Mouse (Mus musculus) A20 (cell line): ENCODE measurements around the gene Usp43.

Experiments used
- DNase-seq: peaks from one replicate; pipeline ENCODE4 v3.0.0-alpha.2; 2011; ENCODE audit warnings: low read depth, low spot score

Gene Usp43

DNA sequence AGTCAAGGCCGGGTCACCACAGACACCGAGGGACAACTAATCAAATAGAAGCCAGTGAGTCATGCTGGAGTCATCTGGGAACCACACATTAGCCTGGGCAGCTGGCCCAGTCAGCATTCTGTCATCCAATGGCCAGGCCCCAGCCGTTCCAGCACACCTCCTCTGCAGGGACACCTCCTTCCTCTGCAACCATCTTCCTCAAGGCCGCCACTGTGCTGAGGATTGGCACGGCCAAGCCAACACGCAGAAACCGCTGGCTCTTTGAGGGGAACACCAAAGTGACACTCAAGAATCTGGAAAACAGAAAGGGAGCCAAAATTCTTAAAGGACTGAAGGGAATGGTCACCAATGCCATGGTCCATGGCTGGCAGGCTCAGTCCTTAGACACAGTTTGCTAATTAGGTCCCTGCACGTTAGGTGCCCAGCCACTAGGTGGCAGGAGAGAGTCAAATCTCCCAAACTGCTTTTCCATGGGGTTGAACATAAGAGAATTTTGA lies 24.8 kb downstream of the Usp43 start:
- peak; percentile 40 for DNase-seq

DNA sequence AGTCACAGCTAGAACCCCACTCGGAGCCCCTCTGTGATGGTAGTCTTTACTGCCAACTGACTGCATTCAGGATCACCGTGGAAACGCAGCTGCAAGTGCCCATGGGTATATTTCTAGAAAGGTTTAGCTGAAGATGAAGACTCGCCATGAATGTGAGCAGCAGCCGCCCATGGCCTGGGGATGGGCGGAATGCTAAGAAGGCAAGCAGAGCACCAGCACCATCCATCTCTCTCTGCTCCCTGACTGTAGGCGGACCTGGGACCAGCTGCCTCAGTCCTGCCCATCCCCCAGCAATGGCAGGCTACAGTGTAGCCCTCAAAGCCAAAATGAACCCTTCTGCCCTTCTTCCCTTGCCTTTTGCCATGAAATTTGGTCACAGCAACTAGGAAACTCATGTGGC lies 26.3 kb downstream of the Usp43 start:
- no peak for DNase-seq

DNA sequence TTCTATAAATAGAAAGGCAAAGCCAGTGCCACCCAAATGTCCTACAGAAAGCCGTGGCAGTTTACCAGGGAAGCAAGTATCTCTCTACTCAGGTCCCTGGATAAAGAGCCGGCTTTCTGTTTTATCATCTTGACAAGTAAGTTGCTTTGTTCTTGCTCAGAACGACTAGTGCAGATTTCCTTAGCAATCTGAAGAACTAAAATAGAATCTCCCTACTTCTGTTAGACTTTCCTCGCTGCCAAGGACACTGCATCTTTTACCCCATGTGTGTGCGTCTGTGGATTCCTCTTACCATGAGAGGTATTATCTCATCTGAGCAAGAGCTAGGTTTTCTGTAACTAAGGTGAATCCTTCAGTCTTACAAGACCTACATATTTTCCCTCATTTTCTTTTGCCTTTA lies 33.4 kb downstream of the Usp43 start:
- no peak for DNase-seq

GRCm38 (mm10) chr11:67885921-67886320 lies 36.0 kb downstream of the Usp43 start:
- DNase-seq = no peak

- no peak for DNase-seq
Measured at GRCm38 (mm10) chr11:67865521-67866197, 56.3 kb downstream of the Usp43 start.

DNA sequence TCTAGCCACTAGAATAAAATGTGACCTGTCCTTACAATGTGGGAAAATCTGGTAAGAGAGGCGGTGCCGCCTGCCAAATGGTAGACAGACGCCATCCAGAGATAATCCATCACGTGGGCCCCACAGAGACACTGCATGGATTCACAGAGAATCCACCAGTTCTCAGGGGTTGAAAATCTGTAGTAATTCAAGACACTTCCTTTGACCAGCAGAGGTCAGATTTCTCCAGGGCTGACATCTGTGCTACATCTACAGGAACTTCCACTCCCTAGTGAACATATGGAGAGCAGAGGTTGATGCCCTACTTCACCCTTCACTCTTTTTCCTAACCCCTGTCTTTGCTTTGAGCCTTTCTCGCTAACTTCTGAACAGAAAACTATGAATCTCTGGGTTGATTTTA lies 56.9 kb downstream of the Usp43 start:
- peak; percentile 16 for DNase-seq

DNA sequence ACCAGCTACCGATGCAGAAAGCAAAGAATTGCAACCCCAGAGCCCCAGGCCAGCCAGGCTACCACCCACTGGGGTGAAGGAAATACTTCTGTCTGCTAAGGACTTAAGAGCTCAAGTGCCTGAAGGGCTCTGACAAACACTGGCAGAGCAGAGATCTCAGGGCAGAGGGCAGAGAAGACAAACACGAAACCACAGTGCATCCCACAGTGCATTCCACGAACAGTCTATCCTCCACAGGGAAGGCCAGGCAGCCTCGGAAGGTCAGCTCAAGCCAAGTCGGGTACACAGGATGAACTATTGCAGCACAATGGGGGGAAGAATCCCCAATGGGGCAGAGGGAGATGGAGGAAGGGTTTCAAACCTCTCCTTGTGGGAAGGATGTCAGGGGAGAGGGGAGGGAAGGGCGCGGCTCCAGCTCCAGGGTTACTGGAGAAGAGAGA lies 60.5 kb downstream of the Usp43 start:
- DNase-seq = no peak

GRCm38 (mm10) chr11:67860743-67861398 lies 61.1 kb downstream of the Usp43 start:
- no peak for DNase-seq

- no peak for DNase-seq
Measured at GRCm38 (mm10) chr11:67858518-67858917, 63.4 kb downstream of the Usp43 start.

- DNase-seq = peak; percentile 47
Measured at GRCm38 (mm10) chr11:67855035-67855434, 66.9 kb downstream of the Usp43 start.

- DNase-seq = no peak
Measured at GRCm38 (mm10) chr11:67853996-67854395, 68.0 kb downstream of the Usp43 start.

GRCm38 (mm10) chr11:67851770-67852169 lies 70.2 kb downstream of the Usp43 start:
- DNase-seq = no peak

DNA sequence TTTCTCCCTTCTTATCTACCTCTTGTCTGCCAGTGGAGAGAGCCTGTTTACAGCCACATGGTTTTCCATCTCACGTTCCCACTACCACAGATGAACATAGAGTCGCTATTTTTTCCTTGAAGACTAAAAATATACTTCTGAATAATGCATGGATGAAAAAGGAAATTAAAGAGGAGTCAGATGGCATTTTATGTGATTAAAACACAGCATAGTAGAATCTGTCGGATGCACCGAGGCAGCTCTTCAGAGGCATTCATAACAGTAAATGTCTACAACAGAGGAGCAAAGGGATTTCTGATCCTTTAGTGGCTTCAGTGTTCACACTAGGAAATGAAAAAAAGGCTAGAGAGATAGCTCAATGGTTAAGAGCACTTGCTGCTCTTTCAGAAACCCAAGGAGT lies 76.8 kb downstream of the Usp43 start:
- no peak for DNase-seq

DNA sequence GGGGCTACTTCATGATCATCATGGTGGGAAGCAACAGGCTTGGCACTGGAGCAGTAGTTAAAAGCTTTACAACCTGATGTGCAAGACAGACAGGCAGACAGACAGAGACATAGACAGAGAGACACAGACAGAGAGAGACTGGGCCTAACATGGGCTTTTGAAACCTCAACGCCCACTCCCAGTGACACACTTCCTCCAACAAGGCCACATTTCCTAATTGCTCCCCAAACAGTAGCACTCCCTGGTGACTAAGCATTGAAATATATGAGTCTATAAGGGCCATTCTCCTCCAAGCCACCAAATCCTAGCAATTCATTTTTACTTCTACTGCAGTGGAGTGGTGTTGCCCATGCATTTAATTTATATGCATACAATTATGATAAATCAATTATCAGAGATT lies 82.1 kb downstream of the Usp43 start:
- DNase-seq = no peak

DNA sequence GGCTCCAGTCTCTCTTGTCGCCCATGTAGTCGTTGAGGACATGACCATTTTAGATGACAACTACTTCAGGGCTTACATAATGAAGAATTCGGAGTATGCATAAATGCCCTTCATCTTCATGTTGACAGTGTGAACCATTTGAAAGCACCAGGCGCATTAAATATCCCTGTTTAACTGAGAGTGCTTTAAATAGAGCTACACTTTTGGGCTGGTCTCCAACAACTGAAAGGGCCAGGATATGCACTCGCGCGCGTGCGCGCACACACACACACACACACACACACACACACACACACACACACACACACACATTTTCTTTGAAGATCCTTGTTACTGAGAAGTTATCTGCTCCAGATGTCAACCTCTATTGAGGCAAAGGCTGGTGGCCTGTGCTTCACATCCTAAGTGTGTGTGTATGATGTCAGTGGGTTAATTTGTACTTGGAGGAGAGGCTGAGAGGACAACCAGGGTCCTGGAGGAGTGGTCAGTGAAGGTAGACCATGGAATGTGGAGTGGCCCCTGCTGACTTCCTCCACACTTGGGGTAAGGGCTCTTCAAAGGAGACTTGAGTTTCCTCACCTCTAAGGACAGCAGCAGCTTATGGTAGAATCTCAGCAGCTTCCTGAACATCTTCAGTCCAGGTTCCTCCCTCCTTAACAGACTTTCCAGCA lies 86.4 kb downstream of the Usp43 start:
- DNase-seq = no peak

DNA sequence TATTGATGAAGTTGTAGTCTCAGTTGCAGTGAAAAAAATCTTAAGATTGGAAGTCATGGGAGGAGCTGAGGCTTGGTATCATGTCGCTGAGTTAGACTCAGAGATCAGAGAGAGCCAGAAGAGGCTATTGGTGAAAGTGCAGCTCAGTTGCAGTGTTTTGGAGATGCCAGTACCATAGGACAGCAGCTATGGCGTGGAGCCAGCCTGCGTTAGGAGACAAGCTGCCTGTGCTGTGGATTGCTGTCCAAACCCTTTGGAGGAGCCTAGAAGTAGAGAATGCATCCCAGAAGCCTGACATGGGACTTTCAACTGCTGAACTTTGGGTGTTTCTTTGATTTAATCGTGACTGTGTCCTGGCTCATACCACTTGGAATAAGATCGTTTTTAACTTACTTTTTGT lies 90.1 kb downstream of the Usp43 start:
- no peak for DNase-seq

DNA sequence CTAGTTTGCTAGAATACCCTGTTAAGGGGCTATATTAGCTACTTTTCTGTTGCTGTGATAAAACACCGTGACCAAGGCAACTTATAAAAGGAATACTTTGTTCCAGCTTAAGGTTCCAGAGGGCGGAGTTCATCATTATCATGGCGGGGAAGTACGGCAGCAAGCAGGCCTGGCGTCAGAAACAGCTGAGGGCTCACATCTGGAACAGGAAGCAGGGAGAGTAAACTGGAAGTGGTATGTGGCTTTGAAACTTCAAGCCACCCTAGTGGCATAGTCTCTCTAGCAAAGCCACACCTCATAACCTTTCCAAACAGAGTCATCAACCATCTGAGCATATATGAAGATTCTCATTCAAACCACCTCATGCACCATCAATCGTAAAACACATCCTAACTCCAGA lies 92.4 kb downstream of the Usp43 start:
- DNase-seq = no peak

DNA sequence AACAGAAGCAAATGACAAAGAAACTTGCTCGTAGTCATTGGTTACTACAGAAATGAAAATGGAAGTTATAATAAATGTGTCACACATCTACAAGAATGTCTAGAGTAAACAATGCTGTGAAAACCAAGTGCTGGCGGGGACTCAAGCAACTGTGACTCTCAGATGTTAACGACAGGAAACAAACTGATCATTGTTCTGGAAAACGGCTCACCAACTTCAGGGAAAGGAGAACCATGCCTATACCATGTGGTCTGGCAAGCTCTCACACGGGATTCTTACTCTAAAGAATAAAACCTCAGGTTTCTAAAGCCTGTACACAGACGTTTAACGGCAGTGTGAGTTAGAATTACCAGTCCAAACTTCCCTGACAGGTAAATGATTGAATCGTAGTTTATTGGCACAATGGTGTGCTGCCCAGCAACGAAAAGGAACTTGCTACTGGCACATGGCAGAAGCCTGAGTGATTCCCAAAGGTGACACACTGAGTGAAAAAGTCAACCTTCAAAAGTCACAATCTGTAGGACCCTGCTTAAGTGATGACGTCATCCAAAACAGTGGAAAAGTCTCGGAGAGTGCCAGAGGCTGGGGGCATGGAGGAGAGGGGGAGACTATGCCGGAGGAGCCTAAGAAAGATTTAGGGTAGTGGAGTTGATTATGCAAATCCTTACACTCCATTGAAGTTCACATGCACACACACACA lies 93.4 kb downstream of the Usp43 start:
- no peak for DNase-seq

DNA sequence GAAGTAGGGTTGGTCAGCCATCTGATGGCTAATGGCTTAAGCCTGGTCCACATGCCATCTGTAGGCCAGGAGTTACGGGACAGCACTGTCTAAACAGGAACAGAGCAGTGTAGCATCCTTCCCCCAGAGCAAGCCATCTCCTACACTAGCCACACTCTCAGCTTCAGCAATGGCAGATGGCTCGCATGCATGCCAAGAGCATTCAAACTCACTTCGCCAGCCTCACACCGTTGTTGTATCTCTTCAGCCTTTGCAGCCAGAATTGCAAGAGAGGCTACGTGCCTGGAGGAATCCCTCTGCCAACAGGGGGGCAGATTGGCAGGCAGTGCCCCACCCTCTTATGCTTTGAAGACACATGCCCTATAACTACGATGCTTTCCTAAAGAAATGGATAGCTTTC lies 100.4 kb downstream of the Usp43 start:
- no peak for DNase-seq

- peak; percentile 47 for DNase-seq
Measured at GRCm38 (mm10) chr11:67820221-67820620, 101.7 kb downstream of the Usp43 start.

DNA sequence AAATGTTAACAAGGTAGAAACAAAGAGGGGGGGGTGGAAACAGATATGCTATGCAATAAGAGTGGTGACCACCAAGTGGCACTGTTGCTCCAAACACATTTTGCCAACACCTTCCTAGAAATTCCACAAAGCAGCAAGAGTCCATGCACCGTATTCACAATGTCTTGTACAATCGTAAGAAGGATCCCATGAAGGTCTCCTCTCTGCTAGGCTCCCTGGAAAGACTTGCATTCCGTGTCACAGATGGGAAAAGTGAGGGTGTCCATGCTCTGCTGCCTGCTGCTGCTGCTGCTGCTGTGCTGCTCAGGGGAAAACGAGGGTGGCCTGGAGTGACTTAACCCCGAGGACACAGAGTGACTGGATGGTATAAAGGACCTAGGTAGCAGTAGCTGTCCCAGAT lies 102.3 kb downstream of the Usp43 start:
- peak; percentile 15 for DNase-seq

DNA sequence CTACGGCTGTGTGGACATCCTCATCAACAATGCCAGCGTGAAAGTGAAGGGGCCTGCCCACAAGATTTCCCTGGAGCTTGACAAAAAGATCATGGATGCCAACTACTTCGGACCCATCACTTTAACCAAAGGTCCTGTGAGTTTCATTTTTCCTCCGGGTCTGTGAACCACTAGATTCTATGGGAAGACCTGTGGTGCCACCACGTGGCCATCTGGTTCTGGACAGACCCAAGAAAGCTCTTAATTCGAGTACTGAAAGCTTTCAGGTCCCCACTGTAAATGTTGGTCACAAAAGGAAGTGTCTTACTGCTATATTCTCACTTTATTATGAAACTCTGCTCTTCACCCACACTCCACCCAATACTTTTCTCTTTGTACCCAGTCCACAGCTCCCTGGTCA lies 110.4 kb downstream of the Usp43 start:
- peak; percentile 7 for DNase-seq
